Mouse (Mus musculus) natural killer cell, adult 2 months (primary cell): ENCODE results near the gene Gimap9.
"Not testable (repeated sequence)": the region's sequence is repeated elsewhere in the genome, so short reads cannot be mapped to it uniquely, and the experiment has no call there.

Source experiments
- DNase-seq, 2 experiments: peaks; one replicate each; pipeline ENCODE4 v3.0.0; 2022; ENCODE audit warnings: low spot score in 2 of 2

Gimap9 gene

DNA sequence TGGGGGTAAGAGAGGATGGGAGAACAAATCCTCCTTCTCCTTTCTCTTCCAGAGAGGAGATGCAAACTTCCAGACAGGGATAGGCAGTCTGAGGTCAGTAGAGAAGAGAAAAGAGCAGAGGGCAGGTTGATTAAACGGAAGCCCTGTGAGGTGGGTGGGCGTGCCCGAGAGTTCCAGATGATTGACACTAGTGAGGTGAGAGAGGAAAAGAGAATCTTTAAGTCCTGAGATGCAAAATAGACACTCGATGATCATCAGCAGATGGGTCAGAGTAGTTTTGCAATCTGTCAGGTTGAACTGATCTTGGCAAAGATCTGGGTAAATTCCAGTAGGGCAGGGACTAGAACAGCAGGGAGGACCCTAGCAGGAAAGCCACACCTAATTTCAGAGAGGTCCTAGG, 11.2 kb upstream of the Gimap9 start:
- DNase-seq, result no peak

DNA sequence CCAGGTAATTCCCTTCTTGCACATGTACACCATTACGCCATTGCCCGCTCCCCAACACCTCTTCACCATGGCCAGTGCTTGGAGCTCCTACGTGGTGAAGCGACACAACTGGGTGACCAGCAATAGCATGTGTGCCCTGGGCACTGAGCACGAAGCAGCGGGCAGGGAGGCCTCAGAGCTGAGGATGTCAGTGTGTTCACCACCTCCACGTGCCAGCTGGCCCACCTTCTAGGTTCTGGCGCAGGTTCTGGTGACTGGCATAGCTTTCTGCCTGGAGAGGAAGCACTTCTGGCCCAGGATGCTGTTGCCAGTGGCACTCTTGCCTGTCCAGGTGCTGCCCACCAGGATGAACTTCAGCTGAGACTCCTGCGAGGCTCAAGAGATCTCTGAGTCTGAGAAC, 10.5 kb upstream of the Gimap9 start:
- no peak for DNase-seq

DNA sequence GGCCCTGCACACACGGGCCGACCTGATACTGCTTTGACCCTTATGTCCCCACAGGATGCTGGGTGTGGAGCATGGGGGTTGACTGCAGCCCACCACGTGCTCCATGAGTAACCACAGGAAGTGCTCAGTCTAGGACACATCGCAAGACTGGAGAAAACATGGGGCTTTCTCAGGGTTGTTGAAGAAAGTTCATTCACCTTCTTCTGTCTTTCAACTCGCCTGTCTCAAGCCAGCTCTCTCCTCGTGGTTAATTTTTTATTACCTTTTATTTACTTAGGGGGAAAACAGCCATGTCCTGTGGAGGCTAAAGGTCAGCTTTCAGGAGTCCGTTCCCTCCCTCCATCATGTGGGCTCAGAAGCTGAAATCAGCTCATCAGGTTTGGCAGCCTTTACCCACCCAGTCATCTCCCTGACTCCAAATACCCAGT, 9.8 kb upstream of the Gimap9 start:
- DNase-seq, result peak; percentile 71 to 81

DNA sequence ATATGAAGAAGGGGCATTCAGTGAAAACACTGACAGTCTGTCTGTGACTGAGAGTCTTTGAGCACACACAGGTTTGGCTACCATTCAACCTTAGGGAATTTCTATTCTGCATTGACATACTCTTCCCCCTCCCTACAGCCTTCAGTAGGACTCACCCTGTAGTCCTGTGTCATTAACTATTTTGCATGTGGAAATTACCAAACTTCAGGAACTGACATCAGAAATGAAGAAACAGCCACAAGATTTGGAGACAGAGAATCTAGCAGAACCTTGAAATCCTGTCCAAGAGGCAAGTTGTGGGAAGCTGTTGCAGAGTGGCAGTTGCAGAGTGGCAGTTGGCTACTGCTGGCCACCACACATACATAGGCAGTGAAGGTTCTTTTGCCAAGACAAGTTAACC, 7.9 kb upstream of the Gimap9 start:
- DNase-seq, result no peak

DNA sequence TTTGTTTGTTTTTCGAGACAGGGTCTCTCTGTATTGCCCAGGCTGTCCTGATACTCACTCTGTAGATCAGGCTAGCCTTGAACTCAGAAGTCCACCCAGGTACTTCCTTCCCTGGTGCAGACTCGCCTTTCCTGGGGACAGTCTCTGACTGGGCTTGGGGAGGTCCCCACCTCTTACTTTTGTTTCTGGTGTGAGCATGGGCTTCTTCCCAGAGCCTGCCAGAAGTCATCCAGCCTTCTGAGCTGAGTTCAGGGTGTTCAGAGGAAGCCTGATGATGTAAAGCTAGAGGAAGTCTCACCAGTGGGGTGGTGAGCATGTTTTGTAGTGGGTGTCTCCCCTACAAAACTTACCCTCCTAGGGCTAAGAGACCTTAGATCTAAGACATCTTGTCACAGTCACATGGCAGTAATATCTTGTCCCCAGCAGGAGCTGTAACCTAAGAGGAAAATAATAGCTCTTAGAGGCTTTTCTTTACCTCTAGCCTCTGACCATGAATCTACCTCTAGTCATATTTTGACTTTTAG, 6.4 kb upstream of the Gimap9 start:
- DNase-seq, result no peak

DNA sequence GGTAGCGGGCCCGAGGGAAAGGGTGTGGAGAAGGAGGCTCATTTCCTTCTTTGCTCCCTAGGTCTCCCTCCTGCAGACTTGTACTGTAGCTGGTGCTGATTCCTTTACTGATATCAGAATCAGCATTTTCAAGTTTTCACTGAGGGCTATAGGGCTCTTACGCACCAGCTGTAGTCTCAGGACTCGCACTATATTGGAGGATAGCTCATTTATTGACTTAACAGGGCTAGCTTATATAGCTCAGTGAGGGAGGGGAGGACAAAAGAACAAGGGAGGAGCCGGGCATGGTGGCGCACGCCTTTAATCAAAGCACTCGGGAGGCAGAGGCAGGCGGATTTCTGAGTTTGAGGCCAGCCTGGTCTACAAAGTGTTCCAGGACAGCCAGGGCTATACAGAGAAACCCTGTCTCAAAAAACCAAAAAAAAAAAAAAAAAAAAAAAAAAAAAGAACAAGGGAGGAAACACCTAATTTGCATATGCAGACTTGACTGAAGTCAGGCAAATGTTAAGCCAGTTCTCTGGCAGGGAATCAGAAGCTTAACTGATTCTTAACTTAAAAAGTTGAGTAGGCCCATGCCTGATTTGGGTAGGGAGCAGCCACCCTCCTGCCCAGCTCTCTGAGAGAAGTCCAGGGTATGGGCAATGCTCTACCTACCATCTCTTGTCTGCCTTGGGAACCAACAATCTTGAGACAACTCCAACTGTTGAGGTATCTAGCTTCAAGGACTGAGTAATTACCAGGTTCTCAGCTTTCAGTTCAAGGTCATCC, 1.5 kb upstream of the Gimap9 start:
- peak in 1 of 2 experiments; percentile 18 for DNase-seq

DNA sequence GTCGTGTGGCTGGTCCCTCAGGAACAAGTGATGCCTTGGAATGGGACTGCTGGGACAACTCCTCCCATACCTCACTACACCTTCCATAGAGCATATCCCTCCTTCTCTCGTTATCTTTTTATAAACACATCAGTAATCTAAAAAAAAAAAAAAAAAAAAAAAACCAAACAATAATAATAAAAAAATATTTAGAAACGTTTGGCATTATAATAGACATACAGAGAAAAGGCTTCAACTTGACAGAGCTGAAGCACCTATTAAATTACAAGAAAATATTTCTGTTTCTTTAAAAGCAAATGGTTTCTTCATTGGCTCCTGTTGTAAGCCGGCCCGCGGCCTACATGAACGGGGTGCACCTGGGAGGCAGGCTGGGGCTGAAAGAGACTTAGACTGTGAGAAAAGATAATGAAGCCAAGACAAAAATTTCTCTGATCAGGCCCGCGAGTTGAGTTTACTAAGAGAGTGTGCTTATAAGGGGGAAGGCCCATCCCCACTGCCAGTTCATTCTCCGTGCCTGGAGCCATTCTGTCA, 464 bp upstream of the Gimap9 start:
- DNase-seq, result no peak

DNA sequence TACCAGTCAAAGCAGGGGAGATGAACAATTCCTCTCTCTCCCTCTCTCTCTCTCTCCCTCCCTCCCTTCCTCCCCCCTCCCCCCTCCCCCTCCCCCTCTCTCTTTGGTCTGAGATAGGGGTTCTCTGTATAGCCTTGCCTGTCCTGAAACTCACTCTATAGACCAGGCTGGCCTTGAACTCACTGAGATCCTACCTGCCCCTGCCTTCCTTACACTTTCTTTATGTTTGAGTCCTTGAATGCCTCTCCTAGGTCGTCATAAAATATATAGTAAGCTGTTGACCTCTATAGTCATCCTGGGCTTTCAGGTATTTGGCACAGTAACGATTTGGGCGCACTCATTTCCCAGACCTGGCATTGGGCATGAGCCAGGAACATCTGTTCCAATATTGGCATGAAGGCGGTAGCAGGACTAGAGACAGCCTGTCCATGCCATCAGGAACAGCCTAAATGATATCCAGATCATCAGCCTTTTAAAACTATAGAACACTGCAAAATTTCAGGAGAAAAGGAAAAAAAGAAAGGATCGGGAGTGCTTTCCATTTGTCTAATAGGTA, 1.0 kb downstream of the Gimap9 start:
- no peak for DNase-seq

DNA sequence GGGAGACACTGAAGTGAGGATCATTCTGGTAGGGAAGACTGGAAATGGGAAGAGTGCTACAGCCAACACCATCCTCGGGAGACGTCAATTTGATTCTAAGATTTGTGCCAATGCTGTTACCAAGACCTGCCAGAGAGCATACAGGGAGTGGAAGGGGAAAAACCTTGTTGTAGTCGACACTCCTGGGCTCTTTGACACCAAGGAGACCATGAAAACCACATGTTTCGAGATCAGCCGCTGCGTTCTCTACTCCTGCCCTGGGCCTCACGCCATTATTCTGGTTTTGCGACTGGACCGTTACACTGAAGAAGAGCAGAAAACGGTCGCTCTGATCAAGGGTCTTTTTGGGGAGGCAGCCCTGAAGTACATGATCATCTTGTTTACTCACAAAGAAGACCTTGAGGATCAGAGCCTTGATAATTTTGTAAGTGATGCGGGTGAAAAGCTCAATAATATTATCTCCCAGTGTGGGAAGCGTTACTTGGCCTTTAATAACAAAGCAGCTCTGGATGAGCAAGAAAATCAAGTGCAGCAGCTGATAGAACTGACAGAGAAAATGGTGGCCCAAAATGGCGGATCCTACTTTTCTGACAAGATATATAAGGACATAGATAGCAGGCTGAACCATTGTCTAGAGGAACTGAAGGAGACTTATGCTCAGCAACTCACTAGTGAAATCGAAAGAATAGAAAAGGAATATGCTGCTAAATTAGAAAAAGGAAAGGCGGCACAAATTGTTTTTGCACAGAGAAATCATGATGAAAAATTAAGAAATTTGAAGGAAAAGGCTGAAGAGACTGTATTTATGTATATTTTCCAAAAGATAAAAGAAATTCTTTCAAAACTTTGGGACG, 1.8 kb downstream of the Gimap9 start:
- DNase-seq, result peak; percentile 33 to 53

DNA sequence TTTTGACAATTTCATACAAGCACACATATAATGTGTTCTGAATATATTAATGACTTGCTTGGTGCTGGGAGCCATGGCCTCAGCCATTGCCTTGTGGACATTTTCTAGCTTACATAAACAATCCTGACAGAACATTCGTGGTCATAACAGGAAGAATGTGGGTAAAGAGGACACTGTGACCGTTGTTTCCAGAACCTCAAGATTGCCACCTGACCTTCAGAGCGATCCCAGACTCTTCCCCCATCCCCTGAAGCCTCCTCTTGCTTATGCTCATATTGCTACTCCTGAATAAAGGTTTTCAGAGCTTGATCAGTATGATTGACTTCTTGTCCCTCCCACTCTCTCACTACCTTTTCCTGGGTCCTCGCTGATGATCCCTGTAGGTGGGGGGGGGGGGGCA, 2.5 kb downstream of the Gimap9 start:
- DNase-seq, result no peak

DNA sequence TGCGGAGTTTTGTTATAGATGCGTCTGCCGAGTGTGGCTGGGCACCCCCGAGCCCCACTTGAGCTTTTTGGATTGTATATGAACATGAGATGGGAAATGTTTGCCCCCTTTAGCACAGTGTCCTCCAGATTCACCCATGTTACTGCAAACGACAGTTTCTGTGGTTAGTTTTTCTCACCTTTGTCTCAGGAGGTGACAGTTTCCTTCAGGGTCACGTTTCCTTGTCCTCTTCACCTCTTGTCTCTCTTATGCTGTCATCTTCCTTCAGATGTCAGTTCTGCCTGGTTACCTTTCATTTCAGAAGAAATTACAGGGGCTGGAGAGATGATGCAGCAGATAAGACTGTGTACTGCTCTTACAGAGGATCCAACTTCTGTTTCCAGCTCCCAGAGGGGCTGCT, 3.8 kb downstream of the Gimap9 start:
- DNase-seq, result peak in 1 of 2 experiments; percentile 72

DNA sequence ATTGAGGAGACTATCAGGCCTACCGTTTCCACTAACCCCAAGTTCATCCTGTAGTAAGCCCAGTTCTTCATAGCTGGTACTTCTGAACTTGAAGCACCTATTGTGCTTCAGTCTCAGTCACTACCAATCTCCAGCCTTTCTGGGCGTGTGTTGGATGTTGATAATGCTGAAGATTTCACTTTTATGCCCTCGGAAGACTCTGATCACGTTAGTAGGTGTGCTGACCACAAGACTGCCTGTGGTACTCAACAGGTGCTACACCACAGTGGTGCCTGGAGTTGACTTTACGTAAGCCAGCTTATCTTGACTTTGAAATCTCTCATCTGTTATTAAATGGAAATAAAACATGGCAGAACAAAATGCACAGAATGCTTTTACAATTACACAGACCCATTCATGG, 4.5 kb downstream of the Gimap9 start:
- DNase-seq, result peak in 1 of 2 experiments; percentile 67

DNA sequence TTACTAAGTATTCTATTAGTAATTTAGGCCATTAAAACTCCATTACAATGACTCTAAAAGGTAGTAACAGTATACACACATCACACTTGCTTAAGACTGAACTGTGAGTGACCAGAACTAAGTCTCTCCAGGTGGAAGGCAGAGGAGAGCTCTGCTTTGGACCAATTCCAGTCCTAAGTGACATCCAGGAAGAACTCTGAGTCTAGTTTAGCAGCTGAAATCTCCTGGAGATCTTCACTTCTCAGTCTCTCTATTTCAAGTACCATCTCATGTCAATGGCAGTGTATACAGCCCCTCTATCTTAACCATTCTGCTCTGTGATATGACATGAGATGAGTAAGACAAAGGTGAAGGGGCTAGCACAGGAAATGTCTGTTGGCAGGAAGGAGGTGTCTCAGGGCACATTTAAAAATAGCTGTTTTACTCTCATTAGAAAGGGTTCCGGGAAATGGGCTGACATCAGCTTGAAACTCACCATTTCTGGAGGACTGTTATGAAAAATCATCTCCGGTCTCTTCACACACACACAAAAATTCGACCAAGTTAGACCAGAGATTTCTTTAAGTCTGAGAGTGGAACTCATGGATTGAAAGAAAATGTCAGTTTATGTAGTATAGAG, 5.7 kb downstream of the Gimap9 start:
- DNase-seq, result peak; percentile 69 to 76

DNA sequence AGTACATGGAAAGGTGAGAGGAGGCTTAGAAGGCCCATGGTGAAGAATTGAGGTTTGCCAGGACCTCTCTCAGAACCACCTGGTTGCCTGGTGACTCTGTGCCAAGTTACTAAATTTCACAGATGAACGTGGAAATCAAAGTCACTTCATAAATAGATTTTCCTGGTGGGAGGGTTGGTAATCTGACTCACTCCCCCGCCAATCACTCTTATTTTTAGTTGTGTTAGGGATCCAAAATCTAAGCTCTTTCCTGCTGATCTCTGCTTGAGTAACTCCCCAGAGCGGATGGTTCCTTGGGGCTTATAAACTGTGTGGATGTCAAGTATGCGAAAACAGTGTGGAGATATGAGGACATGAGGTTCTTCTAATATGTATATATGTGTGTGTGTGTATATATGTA, 6.3 kb downstream of the Gimap9 start:
- DNase-seq, result no peak

DNA sequence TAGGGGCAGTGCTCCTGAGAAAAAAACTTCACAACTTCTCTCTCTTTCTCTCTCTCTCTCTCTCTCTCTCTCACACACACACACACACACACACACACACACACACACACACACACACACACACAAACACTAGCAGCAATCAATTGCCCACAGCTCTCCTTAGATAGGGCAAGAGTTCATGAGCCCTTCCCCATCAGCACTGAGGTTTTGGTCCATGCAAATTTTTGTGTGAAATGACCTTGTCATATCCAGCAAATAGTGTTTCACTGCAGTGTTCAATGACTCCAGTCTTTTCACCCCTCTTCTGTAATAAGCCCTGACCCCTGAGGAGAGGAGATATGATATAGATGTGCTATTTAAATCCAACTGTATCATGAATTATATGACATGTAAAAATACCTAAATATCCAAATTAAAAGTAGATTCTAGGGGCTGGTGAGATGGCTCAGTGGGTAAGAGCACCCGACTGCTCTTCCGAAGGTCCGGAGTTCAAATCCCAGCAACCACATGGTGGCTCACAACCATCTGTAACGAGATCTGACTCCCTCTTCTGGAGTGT, 7.4 kb downstream of the Gimap9 start:
- DNase-seq, result not testable (repeated sequence)

DNA sequence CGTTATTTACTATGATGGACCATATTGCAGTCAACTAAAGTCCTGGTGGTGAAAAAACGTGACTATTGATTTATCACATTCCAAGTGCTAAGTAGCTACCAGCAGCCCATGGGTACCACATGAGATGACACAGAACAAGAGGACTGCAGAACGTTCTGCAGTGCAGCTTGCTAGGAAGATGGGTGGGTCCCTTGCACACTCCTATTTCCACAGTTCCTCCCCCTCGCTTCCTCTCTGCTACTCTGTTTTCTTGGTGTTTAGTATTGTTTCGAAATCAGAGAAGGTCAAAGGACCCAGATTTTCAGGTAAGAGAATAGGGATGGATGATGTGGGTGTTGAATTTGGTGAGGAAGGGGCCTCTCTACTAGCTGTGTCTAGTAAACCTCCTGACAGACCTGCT, 8.4 kb downstream of the Gimap9 start, which contains the start of gene Gimap4:
Gene Gimap4, plus strand, starts transcription at position 231 of the 400 bp plus-strand sequence.
- no peak for DNase-seq

DNA sequence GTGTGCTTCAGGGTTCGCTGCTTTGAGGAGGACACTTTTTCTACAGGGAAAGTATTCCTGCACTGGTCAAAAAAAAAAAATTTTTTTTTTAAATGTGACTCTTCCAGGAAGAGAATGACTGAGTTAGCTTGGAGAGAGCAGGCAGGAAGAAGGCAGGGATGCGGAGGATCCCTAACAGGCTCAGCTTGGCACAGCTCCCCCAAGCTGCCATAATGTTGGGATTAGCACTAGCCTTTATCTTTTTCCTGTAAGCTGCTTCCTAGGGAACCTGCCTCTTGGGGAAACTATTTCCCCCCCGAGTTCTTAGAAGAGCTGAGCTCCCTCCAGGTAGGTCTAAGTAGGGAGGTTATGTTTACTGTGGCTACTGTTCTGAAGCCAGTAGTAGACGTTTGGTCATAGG, 8.9 kb downstream of the Gimap9 start:
- no peak for DNase-seq

DNA sequence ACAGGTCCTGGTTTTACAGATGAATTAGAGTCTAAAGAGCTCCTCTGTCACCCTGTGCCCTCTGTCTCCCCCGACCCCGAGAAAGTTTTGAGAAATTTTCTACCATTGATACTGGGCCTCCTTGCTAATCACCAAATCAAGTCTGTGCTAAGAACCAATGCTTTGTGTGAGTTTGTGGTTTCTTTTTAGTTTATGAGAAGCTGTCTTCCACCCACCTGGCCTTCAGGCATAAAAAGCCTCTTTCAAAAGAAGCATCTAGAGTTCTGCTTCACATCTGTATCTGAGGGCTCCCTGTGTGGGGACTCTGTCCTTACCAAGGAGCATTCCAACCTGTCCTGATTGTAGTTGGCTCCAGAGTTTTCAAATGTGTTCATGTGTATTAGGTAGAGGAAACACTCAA, 9.3 kb downstream of the Gimap9 start:
- no peak for DNase-seq

DNA sequence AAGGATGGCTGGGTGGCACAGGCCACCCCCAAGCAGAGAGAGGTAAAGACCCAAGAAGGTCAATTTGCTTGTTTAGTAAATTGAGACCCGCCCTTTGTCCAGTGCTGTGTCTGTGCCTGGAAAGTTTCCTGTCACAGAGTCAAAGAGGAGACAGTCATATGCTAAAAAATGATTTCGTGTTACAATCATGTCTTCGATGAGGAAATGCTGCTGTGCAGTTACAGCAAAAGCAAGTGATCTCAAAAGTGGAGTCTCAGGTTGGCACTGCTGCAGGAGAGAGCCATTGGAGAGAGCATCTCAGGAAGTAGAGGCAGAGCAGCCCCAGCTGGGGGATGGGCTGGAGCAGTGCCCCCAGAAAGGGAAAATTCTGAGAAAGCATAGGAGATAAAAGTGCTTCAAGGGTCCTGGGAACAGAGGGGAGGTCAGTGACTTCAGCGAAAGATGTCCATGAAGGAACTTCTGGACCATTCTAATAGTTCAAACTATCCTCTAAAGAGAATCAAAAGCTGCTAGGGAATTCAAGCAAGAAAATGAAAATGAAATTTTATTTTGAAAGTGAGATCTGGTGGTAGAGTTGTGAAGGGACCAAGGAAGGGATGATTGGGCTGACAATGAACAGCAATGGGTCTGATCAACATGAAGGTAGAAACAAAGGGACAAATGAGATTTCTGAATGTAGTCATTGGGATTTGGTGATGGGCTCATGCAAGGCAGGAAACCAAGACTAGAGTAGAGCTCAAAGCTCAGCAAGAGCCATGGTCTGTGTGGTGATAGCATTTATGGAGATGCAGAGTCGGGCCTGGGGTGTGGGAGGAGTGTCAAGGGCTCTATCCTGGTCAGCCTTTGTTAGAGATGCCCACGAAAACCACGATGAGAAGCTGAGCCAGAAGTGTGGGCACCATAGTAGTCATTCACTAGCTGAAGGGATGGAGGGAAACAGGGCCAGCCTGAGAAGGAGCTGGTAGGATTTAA, 10.1 kb downstream of the Gimap9 start:
- DNase-seq, result peak; percentile 63 to 76

DNA sequence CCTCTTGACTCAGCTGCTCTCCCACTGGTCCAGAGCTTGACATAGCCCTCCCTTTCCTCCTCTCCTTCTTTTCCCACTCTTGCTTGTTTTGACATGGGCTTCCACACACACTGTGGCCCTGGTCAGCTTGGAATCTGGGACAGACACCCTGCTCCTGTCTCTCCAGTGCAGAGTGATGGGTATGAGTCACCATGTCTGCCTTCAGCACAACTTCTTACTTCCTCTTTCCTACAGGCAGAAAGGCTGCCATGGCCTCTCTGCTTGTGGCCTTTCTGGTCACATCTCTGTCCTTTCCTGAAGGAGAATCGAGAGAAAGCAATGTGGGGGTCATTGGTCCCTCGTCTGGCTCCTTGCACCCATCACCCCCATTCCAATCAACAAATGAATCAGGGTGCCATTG, 11.1 kb downstream of the Gimap9 start:
- DNase-seq, result no peak
